ENCODE assay signal across 12 mouse cellular contexts in the genomic region with DNA sequence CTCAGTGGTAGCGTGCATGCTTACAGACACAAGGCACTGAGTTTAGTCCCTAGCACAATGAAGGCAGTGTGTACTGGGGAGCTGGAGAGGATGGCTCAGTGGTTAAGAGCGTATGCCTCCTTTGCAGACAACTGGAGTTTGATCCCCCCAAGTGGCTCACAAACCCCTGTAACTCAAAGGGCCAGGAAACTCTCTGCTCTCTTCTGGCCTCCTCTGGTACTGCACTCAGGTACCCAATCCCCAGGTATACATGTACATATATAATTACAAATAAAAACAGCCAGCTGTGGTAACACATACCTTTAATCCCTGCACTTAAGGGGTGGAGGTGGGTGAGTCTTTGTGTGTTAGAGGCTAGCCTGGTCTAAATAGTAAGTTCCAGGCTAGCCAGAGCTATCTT. TPM values are rescaled to one million over a fixed set of nuclear protein-coding genes. Genes with fewer than 3 reads are reported as not detected.
A peak's percentile ranks its signal among the peaks of the same experiment; 100 is the strongest.
DNase-seq lines count a peak whose midpoint lies in the region; ATAC-seq and TF ChIP-seq lines count a peak whose summit lies in the region.
"Had no signal": no experiment of that assay in that cellular context is flagged by ENCODE, and none has a peak within 500 bp of the region (broad histone marks: within the 10 kb centered on the region; RNA-seq: fewer than 3 reads in every experiment).

No protein-coding gene starts in this region.

- no peak overlapping the region for H3K4me3 ChIP-seq in intestine, postnatal 0 days (ENCODE audit: low read depth, low read length)
- no peak overlapping the region for H3K4me3 ChIP-seq in intestine, embryonic 16.5 days (ENCODE audit: low read length)
- H3K4me3 ChIP-seq in midbrain, embryonic 11.5 days (ENCODE audit: low read depth, low read length): no peak overlapping the region
- H3K4me3 ChIP-seq in midbrain, embryonic 10.5 days: no peak overlapping the region
- no peak overlapping the region for H3K4me3 ChIP-seq in forebrain, embryonic 16.5 days (replicated peaks; ENCODE audit: low read length)
- H3K4me3 ChIP-seq: forebrain, embryonic 10.5 days; midbrain, embryonic 15.5 days; neural tube, embryonic 15.5 days had no signal

- no peak overlapping the region for H3K27ac ChIP-seq in intestine, postnatal 0 days (ENCODE audit: low read depth, low read length)
- H3K27ac ChIP-seq in intestine, embryonic 16.5 days (ENCODE audit: low read length): no peak overlapping the region
- no peak overlapping the region for H3K27ac ChIP-seq in midbrain, embryonic 11.5 days (ENCODE audit: low read depth, low read length)
- no peak overlapping the region for H3K27ac ChIP-seq in midbrain, embryonic 10.5 days (replicated peaks)
- H3K27ac ChIP-seq in forebrain, embryonic 16.5 days (ENCODE audit: low read length): no peak overlapping the region
- H3K27ac ChIP-seq: forebrain, embryonic 10.5 days; midbrain, embryonic 15.5 days; neural tube, embryonic 15.5 days had no signal

- no peaks in the 10 kb centered on the region for H3K36me3 ChIP-seq in intestine, postnatal 0 days (ENCODE audit: control insufficient read depth, insufficient read depth)
- no peaks in the 10 kb centered on the region for H3K36me3 ChIP-seq in intestine, embryonic 16.5 days (ENCODE audit: control insufficient read depth, insufficient read depth, low read length)
- no peaks in the 10 kb centered on the region for H3K36me3 ChIP-seq in midbrain, embryonic 11.5 days (ENCODE audit: control insufficient read depth, insufficient read depth, low read length)
- no peaks in the 10 kb centered on the region for H3K36me3 ChIP-seq in midbrain, embryonic 10.5 days
- no peaks in the 10 kb centered on the region for H3K36me3 ChIP-seq in forebrain, embryonic 16.5 days (ENCODE audit: control insufficient read depth, insufficient read depth)
- H3K36me3 ChIP-seq: forebrain, embryonic 10.5 days; midbrain, embryonic 15.5 days; neural tube, embryonic 15.5 days had no signal

- WGBS in intestine, postnatal 0 days: 92% methylated on average over 2 of the region's 2 CpGs
- WGBS in intestine, embryonic 16.5 days: 83% methylated on average over 2 of the region's 2 CpGs
- WGBS in midbrain, embryonic 11.5 days: 81% methylated on average over 2 of the region's 2 CpGs
- WGBS in midbrain, embryonic 10.5 days: 78% methylated on average over 2 of the region's 2 CpGs
- WGBS in forebrain, embryonic 16.5 days: 68% methylated on average over 2 of the region's 2 CpGs

- no peak for ATAC-seq in intestine, postnatal 0 days
- no peak for ATAC-seq in intestine, embryonic 16.5 days
- 0 out of 2 replicates have a peak, but pooled peaks have one; percentile 14 for ATAC-seq in midbrain, embryonic 11.5 days (ENCODE audit: low FRiP score)
- peak; percentile 52 for ATAC-seq in granulocyte monocyte progenitor cell, adult 5-6 weeks (replicated peaks; ENCODE audit: poor library complexity, severe bottlenecking)
- ATAC-seq in forebrain, embryonic 16.5 days: no peak
- ATAC-seq: midbrain, embryonic 15.5 days had no signal

- peak; percentile 50 for TF ChIP-seq CTCF in intestine, postnatal 0 days (IDR thresholded peaks at IDR 0.05; ENCODE audit: low read depth)

- H3K4me2 ChIP-seq in intestine, postnatal 0 days (replicated peaks; ENCODE audit: low read depth): no peak overlapping the region
- no peak overlapping the region for H3K4me2 ChIP-seq in intestine, embryonic 16.5 days (ENCODE audit: low read depth, low read length)
- H3K4me2 ChIP-seq in midbrain, embryonic 11.5 days: no peak overlapping the region
- no peak overlapping the region for H3K4me2 ChIP-seq in forebrain, embryonic 16.5 days (ENCODE audit: low read length)
- H3K4me2 ChIP-seq: midbrain, embryonic 15.5 days; neural tube, embryonic 15.5 days had no signal

- no peaks in the 10 kb centered on the region for H3K27me3 ChIP-seq in intestine, postnatal 0 days (replicated peaks; ENCODE audit: control insufficient read depth, insufficient read depth, low read length)
- H3K27me3 ChIP-seq in intestine, embryonic 16.5 days (replicated peaks; ENCODE audit: control insufficient read depth, insufficient read depth, low read length): no peaks in the 10 kb centered on the region
- H3K27me3 ChIP-seq in midbrain, embryonic 11.5 days (ENCODE audit: control insufficient read depth, insufficient read depth, low read length): no peaks in the 10 kb centered on the region
- no peaks in the 10 kb centered on the region for H3K27me3 ChIP-seq in midbrain, embryonic 10.5 days (ENCODE audit: low read depth, poor library complexity, severe bottlenecking)
- no peaks in the 10 kb centered on the region for H3K27me3 ChIP-seq in forebrain, embryonic 16.5 days (replicated peaks; ENCODE audit: control insufficient read depth, insufficient read depth, low read length)
- H3K27me3 ChIP-seq: midbrain, embryonic 15.5 days; neural tube, embryonic 15.5 days had no signal

- no peak for DNase-seq in midbrain, embryonic 11.5 days (ENCODE audit: low spot score, missing footprints)
- no peak for DNase-seq in midbrain, embryonic 10.5 days (ENCODE audit: low spot score)
- peak; percentile 32 to 45 for DNase-seq in thymus, postnatal 36 days
- DNase-seq in adrenal gland, postnatal 14 days: no peak
- DNase-seq: embryo, embryonic 11 days had no signal

- no peak overlapping the region for H3K9ac ChIP-seq in intestine, postnatal 0 days (ENCODE audit: low read depth, low read length)
- H3K9ac ChIP-seq in intestine, embryonic 16.5 days (ENCODE audit: low read depth, low read length): no peak overlapping the region
- H3K9ac ChIP-seq in midbrain, embryonic 11.5 days (ENCODE audit: low read length): no peak overlapping the region
- no peak overlapping the region for H3K9ac ChIP-seq in forebrain, embryonic 16.5 days (replicated peaks; ENCODE audit: low read depth, low read length)
- H3K9ac ChIP-seq: midbrain, embryonic 15.5 days; neural tube, embryonic 15.5 days had no signal

- H3K9me3 ChIP-seq in intestine, postnatal 0 days (ENCODE audit: control insufficient read depth): no peaks in the 10 kb centered on the region
- H3K9me3 ChIP-seq in intestine, embryonic 16.5 days (ENCODE audit: control insufficient read depth, low read length): no peaks in the 10 kb centered on the region
- H3K9me3 ChIP-seq in midbrain, embryonic 11.5 days (ENCODE audit: control insufficient read depth, low read length): no peaks in the 10 kb centered on the region
- no peaks in the 10 kb centered on the region for H3K9me3 ChIP-seq in midbrain, embryonic 10.5 days (replicated peaks)
- no peaks in the 10 kb centered on the region for H3K9me3 ChIP-seq in forebrain, embryonic 16.5 days (ENCODE audit: control insufficient read depth, low read length)
- H3K9me3 ChIP-seq: forebrain, embryonic 10.5 days; midbrain, embryonic 15.5 days; neural tube, embryonic 15.5 days had no signal

- H3K4me1 ChIP-seq in intestine, postnatal 0 days (replicated peaks; ENCODE audit: control insufficient read depth, insufficient read depth, low read length): no peaks in the 10 kb centered on the region
- no peaks in the 10 kb centered on the region for H3K4me1 ChIP-seq in intestine, embryonic 16.5 days (ENCODE audit: control insufficient read depth, insufficient read depth, low read length)
- no peaks in the 10 kb centered on the region for H3K4me1 ChIP-seq in midbrain, embryonic 11.5 days (ENCODE audit: control insufficient read depth, insufficient read depth, low read length)
- no peaks in the 10 kb centered on the region for H3K4me1 ChIP-seq in midbrain, embryonic 10.5 days
- H3K4me1 ChIP-seq in forebrain, embryonic 16.5 days (replicated peaks; ENCODE audit: control insufficient read depth, insufficient read depth, low read length): no peaks in the 10 kb centered on the region
- H3K4me1 ChIP-seq: midbrain, embryonic 15.5 days; neural tube, embryonic 15.5 days had no signal

RNA-seq across cellular contexts. Expression of a gene that starts 56.9 kb away (rescaled TPM):
- polyA plus RNA-seq in intestine, postnatal 0 days (2015; fragmentation: Nextera tagmentation; extraction: Ambion mirVana): 20.0 and 24.5 TPM in 2 replicates
- polyA plus RNA-seq in intestine, embryonic 16.5 days (2015; fragmentation: Nextera tagmentation; extraction: Ambion mirVana): 43.0 and 43.5 TPM in 2 replicates
- 53.0 and 58.4 TPM in 2 replicates for polyA plus RNA-seq in midbrain, embryonic 11.5 days (2014; fragmentation: Nextera tagmentation; extraction: Ambion mirVana)
- polyA plus RNA-seq in midbrain, embryonic 10.5 days (2016; fragmentation: Nextera tagmentation; extraction: Ambion mirVana): 72.9 and 73.6 TPM in 2 replicates
- total RNA-seq in granulocyte monocyte progenitor cell, adult 5-6 weeks (2014; fragmentation: Nextera tagmentation): 80.0 and 87.9 TPM in 2 replicates
- 33.9 and 48.5 TPM in 2 replicates for total RNA-seq in granulocyte monocyte progenitor cell, adult 5-6 weeks (2017)
- polyA plus RNA-seq in forebrain, embryonic 16.5 days (2015; fragmentation: Nextera tagmentation; extraction: Ambion mirVana): 9.7 and 11.8 TPM in 2 replicates
- 45.9 and 50.8 TPM in 2 replicates for total RNA-seq in adrenal gland, postnatal 14 days (2021)

Comparison
In these comparisons a context has a peak if more than half of its experiments do, and no peak if none do; other contexts are left out.
1. ATAC-seq: peak in midbrain, embryonic 11.5 days (single experiment) and granulocyte monocyte progenitor cell, adult 5-6 weeks (single experiment); none in intestine, postnatal 0 days (single experiment), intestine, embryonic 16.5 days (single experiment) and forebrain, embryonic 16.5 days (single experiment).
2. DNase-seq: peak in thymus, postnatal 36 days (2 of 2); none in midbrain, embryonic 11.5 days (single experiment), midbrain, embryonic 10.5 days (single experiment) and adrenal gland, postnatal 14 days (single experiment).